Mouse (Mus musculus) forebrain, embryonic 15.5 days (tissue): ENCODE results near the gene Fry. TPM values are rescaled to one million over a fixed set of nuclear protein-coding genes. Genes with fewer than 3 reads are reported as not detected.

Experiments
- ATAC-seq: fragments of 200-750 bp; cut with Nextera tagmentation; replicated peaks from 2 replicates; pipeline ENCODE4 v1.8.0; 2017; ENCODE audit warnings: mild to moderate bottlenecking, moderate TSS enrichment, moderate library complexity
- H3K27ac ChIP-seq: fragments of 300-500 bp; sonication (generic); replicated peaks from 2 replicates; pipeline ENCODE4 v1.5.1; 2015; ENCODE audit warnings: mild to moderate bottlenecking, inconsistent platforms
- H3K27me3 ChIP-seq: fragments of 300-500 bp; sonication (generic); 2 replicates; pipeline ENCODE4 v1.6.1; 2015; ENCODE audit warnings: inconsistent platforms
- H3K36me3 ChIP-seq: fragments of 300-500 bp; sonication (generic); 2 replicates; pipeline ENCODE4 v1.6.1; 2015; ENCODE audit warnings: mild to moderate bottlenecking, inconsistent platforms
- H3K4me1 ChIP-seq: fragments of 300-500 bp; sonication (generic); 2 replicates; pipeline ENCODE4 v1.6.1; 2015; ENCODE audit warnings: inconsistent platforms
- H3K4me2 ChIP-seq: fragments of 300-500 bp; sonication (generic); replicated peaks from 2 replicates; pipeline ENCODE4 v1.6.1; 2015; ENCODE audit warnings: mild to moderate bottlenecking, inconsistent platforms
- H3K4me3 ChIP-seq: fragments of 300-500 bp; sonication (generic); 2 replicates; pipeline ENCODE4 v1.5.1; 2015; ENCODE audit warnings: mild to moderate bottlenecking, inconsistent platforms
- H3K9ac ChIP-seq: fragments of 300-500 bp; sonication (generic); replicated peaks from 2 replicates; pipeline ENCODE4 v1.6.1; 2015; ENCODE audit warnings: mild to moderate bottlenecking, inconsistent platforms
- H3K9me3 ChIP-seq: fragments of 300-500 bp; sonication (generic); 2 replicates; pipeline ENCODE4 v1.6.1; 2016; ENCODE audit warnings: inconsistent platforms
- WGBS: fragments of 180-500 bp; shearing (Covaris S2); methylation state at CpG from one replicate; pipeline ENCODE4 v1.1.7; 2015; ENCODE audit warnings: mixed read lengths; 5-methylcytosine and 5-hydroxymethylcytosine counted together
- polyA plus RNA-seq: library from polyadenylated mRNA; unstranded; fragments of >200 nt; fragmentation: Nextera tagmentation; extraction: Ambion mirVana; gene quantifications from 2 replicates; pipeline ENCODE4 v1.2.1, GENCODE M21; 2015

The Fry gene
- polyA plus RNA-seq, 1 experiment from 2014 or later: 36.3 TPM

DNA sequence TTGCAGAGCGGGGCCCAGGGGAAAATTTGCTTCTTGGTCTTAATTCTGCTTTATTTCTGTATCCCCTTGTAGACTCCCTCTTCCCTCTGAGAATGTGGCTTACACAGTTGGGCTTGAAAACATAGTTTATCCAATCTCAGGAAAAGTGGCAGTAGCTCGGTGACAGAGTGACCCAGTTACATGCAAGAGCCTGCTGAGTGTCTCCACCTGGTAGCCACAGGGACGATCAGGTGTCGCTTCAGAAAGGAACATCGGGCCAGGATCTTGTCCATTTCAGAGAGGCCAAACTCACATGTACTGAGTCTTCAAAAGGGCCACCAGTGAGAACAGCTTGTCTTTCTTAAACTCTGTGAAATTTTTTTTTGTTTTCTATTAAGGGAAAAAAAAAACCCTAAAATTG is 117.5 kb downstream of the Fry start:
- no peaks in the 10 kb centered on the region for H3K4me1 ChIP-seq
- H3K9ac ChIP-seq: no peak overlapping the region
- no peak for ATAC-seq
- H3K9me3 ChIP-seq: no peaks in the 10 kb centered on the region
- H3K27me3 ChIP-seq: no peaks in the 10 kb centered on the region
- no peaks in the 10 kb centered on the region for H3K36me3 ChIP-seq
- H3K4me3 ChIP-seq: no peak overlapping the region
- no peak overlapping the region for H3K27ac ChIP-seq
- no peak overlapping the region for H3K4me2 ChIP-seq
- WGBS: 98% methylated on average over 5 of the region's 5 CpGs

DNA sequence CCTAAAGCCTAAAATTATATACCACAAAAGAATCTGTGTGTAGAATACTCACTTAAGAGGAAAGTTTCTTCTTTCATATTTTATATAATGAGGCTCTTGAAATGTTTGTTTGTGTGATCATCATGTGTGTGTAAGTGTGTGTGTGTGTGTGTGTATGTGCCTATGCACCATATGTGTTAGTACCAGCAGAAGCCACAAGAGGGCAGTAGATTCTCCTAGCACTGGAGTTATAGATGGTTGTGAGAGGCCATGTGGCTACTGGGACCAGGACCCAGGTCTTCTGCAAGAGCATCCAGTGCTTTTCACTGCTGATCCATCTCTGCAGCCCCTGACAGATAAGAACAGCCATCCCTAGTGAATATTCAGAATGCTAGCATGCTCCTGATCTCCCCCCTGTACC is 118.2 kb downstream of the Fry start:
- H3K4me2 ChIP-seq: no peak overlapping the region
- no peak overlapping the region for H3K27ac ChIP-seq
- no peak overlapping the region for H3K9ac ChIP-seq
- H3K36me3 ChIP-seq: no peaks in the 10 kb centered on the region
- no peaks in the 10 kb centered on the region for H3K27me3 ChIP-seq
- H3K4me3 ChIP-seq: no peak overlapping the region
- H3K4me1 ChIP-seq: peaks cover 4% of the 10 kb centered on the region
- ATAC-seq: no peak
- no peaks in the 10 kb centered on the region for H3K9me3 ChIP-seq

DNA sequence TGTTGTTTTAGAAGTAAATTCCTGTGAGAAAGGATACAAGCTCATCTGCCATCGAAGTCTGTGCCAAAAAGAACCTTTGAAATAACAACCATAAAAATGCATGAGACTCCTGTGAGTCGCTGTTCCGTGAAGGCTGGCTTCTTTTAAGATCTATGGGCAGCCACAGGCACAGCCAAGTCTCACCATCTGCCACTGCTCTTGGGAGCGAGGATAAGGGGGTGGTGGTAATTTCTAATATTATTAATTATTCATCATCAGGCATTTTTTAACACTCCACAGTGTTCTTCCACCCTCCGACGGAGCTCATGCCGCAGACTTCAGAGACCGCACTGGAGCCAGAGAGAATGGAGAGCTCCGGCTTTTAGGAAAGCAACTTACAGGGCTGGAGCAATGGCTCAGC is 123.2 kb downstream of the Fry start:
- 67% methylated on average over 9 of the region's 9 CpGs for WGBS
- Histone ChIP-seq H3K4me1 (peaks cover 7% of the 10 kb centered on the region), H3K4me3 (no peak overlapping the region), H3K9me3 (no peaks in the 10 kb centered on the region), H3K27ac (peak overlapping the region; percentile 53), H3K36me3 (no peaks in the 10 kb centered on the region), H3K4me2 (no peak overlapping the region), H3K9ac (no peak overlapping the region), H3K27me3 (no peaks in the 10 kb centered on the region)
- peak; percentile 80 for ATAC-seq

DNA sequence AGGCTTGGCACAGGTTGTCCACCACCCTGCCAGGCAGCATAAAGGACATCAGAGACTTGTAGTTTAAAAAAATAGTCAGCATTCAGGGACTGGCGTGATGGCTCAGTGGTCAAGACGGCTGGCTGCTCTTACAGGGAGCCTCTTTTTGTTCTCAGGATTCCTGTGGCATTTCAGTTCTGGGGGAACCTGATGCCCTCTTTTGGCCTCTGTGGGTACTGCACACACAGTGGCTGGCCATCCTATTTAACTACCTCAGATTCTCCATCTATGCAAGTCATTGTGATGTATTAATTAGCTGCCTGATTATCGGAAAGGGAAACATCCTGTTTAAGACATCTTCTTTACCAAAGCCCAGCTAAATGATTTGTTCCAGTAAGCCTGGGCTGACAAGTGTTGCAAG is 128.3 kb downstream of the Fry start:
- no peak overlapping the region for H3K9ac ChIP-seq
- no peak overlapping the region for H3K27ac ChIP-seq
- no peak overlapping the region for H3K4me3 ChIP-seq
- ATAC-seq: no peak
- H3K4me1 ChIP-seq: peaks cover 2% of the 10 kb centered on the region; the same call in 1 of the 2 replicates
- no peak overlapping the region for H3K4me2 ChIP-seq
- no peaks in the 10 kb centered on the region for H3K27me3 ChIP-seq
- WGBS: 77% methylated on average over 3 of the region's 3 CpGs
- no peaks in the 10 kb centered on the region for H3K9me3 ChIP-seq
- H3K36me3 ChIP-seq: no peaks in the 10 kb centered on the region

DNA sequence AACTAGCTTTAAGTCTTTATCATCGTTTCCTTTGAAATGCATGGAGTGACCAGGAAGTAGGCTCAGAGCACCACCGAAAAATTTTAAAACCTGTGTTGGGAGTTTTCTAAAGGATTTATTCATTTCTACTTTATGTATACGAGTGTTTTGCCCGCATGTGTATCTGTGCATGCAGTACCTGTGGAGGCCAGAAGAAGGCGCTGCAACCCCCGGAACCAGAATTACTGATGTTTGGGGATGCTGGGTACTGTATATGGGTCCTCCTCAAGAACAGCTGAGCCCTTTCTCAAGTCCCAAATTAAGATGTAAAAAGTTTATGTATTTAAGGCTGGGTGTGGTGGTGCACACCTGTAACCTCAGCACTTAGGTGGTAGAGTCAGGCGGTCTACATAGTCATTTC is 139.3 kb downstream of the Fry start:
- Histone ChIP-seq H3K27ac (no peak overlapping the region), H3K9me3 (no peaks in the 10 kb centered on the region), H3K36me3 (no peaks in the 10 kb centered on the region), H3K4me3 (no peak overlapping the region), H3K9ac (no peak overlapping the region), H3K4me2 (no peak overlapping the region), H3K4me1 (peaks cover 22% of the 10 kb centered on the region), H3K27me3 (no peaks in the 10 kb centered on the region)
- 85% methylated on average over 7 of the region's 7 CpGs for WGBS
- ATAC-seq: no peak

DNA sequence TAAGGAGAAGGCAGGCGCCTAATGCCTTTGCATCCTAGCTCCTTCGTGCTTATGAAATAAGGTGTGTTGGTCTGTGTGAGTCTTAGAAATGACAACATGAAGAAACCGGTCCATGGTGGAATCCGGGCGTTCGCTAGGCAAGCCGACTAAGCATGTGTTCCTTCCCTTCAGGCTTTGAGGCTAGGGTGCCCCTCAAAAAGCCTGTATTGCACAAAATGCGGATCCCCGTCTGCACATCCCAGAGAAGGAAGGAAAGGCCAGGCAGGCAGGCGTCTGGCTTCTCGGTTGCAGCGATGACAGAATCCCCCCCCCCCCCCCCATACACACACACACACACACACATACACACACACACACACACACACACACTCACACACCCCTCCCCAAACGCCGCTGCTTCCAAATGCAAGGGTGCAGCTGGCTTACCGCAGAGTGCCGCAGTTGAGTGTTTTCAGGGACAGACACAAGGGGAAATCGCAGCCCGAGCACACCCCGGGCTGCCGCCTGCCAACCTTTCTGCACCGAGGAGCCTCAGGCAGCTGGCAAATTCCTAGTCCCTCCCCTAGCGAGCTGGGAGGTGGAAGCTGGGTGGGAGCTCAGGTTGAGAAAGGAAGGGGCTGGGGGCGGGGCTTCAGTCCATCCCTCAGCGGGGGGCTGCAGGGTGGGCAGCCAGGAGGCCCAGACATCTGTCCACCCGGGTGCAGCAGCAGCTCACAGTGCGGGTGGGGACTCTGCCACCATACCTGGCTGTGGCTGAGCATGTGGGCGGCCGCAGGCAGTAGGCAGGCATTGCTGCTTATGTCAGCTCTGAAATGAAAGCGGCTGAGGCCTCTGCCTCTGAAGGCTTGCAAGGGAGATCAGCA is 141.0 kb downstream of the Fry start:
- peak overlapping the region; percentile 74 for H3K9ac ChIP-seq

DNA sequence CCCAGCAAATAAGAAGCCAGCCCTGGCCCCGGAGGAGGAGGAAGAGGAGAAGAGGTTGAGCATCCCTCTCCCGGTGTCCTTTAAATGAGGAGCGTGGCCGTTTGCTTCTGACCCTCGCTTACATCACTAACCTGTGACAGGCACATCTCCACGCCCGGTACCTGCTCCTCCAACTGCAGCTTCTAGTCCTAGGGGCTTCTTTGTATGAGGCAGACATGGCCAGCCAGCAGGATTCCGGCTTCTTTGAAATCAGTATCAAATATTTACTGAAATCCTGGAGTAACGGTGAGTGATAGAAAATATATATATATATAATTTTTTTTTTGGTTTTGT is 141.6 kb downstream of the Fry start:
- Histone ChIP-seq H3K9me3 (no peaks in the 10 kb centered on the region), H3K27ac (peak overlapping the region; percentile 97), H3K9ac (peak overlapping the region; percentile 74), H3K36me3 (no peaks in the 10 kb centered on the region), H3K4me2 (peak overlapping the region; percentile 77), H3K4me3 (peak overlapping the region; percentile 61), H3K27me3 (no peaks in the 10 kb centered on the region), H3K4me1 (peaks cover 27% of the 10 kb centered on the region)
- peak; percentile 38 for ATAC-seq
- WGBS: 20% methylated on average over 9 of the region's 9 CpGs

More for the DNA sequence above, 141.0 kb downstream of the Fry start:
- under 1% methylated on average over 28 of the region's 29 CpGs for WGBS
- no peaks in the 10 kb centered on the region for H3K9me3 ChIP-seq
- H3K4me3 ChIP-seq: peak overlapping the region; percentile 61
- H3K4me1 ChIP-seq: peaks cover 27% of the 10 kb centered on the region
- peak overlapping the region; percentile 97 for H3K27ac ChIP-seq
- no peaks in the 10 kb centered on the region for H3K36me3 ChIP-seq
- no peaks in the 10 kb centered on the region for H3K27me3 ChIP-seq
- H3K4me2 ChIP-seq: peak overlapping the region; percentile 77
- ATAC-seq: peak; percentile 89

DNA sequence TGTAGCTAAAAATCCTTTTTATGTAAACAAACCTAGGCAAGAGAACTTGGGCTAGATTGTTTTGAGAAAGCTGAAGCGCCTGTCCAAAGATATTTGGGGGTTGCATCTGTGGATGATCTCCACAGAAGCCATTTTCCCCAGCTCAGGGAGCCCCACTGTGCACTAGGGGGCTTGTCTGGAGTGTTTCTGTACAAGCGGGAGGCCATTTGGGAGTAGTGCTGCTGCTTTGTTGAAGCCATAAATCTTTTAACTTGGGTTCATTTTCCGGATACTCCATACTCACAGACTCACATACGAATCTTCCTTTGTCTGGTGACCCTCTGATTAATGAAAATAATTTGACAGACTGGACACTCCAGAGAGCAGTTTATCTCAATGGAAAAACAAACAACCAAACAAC is 142.9 kb downstream of the Fry start:
- H3K27me3 ChIP-seq: no peaks in the 10 kb centered on the region
- peak overlapping the region; percentile 74 for H3K9ac ChIP-seq
- peak overlapping the region; percentile 77 for H3K4me2 ChIP-seq
- H3K36me3 ChIP-seq: no peaks in the 10 kb centered on the region
- no peaks in the 10 kb centered on the region for H3K9me3 ChIP-seq
- H3K27ac ChIP-seq: peak overlapping the region; percentile 39; the same call in 1 of the 2 replicates
- ATAC-seq: no peak
- 59% methylated on average over 4 of the region's 4 CpGs for WGBS
- peak overlapping the region; percentile 61 for H3K4me3 ChIP-seq
- H3K4me1 ChIP-seq: peaks cover 27% of the 10 kb centered on the region

DNA sequence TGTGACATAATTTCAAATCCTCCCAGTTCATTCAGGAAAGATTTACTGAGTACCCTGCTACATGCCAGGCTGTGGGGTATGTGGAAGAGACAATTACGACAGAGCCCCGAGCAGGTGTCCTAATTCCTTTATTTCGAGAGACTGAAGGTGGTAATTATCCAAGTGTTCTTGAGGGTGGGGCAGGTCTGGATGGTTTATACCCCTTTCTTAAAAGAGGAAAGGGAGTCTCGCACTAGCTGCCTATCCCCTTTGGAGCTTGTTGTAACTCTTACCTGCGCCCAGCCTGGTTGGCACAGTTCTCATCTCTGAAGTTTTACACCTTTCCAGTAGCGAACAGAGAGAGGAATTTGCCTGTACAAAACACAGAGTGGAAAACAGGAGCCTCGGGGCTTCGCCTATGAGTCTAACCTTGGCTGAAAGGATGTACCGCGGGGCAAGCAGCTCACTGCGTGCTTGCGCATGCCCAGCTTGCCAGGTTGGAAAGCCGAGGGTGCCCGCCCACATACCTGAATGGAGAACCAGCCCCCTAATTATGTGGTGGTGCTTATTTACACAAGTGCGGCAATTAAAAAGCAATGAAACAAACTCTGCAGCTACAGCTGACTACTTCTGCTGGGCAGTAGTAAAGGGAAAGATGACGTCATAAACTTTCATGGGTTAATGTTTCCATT is 143.7 kb downstream of the Fry start:
- H3K4me1 ChIP-seq: peaks cover 27% of the 10 kb centered on the region
- H3K9me3 ChIP-seq: no peaks in the 10 kb centered on the region

DNA sequence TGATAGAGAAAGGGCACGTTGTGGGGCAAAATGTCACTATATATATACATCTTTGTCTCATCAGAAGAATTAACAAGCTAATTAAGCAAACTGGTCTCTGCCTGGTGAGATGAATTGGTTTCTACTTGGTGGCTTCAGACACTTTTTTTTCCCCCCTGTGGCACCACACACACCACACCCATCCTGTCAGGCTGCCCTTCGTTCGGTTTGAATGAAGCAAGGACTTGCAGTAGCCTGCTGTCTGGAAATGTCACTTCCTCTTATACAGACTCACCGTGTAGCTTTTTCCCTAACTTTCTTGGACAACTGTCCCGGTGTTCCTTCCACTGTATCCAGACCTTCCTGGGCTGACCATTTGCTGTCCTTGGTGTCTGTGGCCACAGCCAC is 144.3 kb downstream of the Fry start:
- H3K4me2 ChIP-seq: peak overlapping the region; percentile 77
- no peak overlapping the region for H3K9ac ChIP-seq
- no peaks in the 10 kb centered on the region for H3K36me3 ChIP-seq
- no peaks in the 10 kb centered on the region for H3K9me3 ChIP-seq
- no peaks in the 10 kb centered on the region for H3K27me3 ChIP-seq
- peaks cover 27% of the 10 kb centered on the region for H3K4me1 ChIP-seq
- no peak overlapping the region for H3K27ac ChIP-seq
- ATAC-seq: no peak
- H3K4me3 ChIP-seq: peak overlapping the region; percentile 61
- WGBS: 57% methylated on average over 5 of the region's 5 CpGs

More for the DNA sequence above, 143.7 kb downstream of the Fry start:
- WGBS: 60% methylated on average over 16 of the region's 16 CpGs
- Histone ChIP-seq H3K4me3 (peak overlapping the region; percentile 61), H3K27ac (no peak overlapping the region), H3K27me3 (no peaks in the 10 kb centered on the region), H3K4me2 (peak overlapping the region; percentile 77), H3K36me3 (no peaks in the 10 kb centered on the region), H3K9ac (peak overlapping the region; percentile 74; the same call in 1 of the 2 replicates)
- no peak for ATAC-seq

DNA sequence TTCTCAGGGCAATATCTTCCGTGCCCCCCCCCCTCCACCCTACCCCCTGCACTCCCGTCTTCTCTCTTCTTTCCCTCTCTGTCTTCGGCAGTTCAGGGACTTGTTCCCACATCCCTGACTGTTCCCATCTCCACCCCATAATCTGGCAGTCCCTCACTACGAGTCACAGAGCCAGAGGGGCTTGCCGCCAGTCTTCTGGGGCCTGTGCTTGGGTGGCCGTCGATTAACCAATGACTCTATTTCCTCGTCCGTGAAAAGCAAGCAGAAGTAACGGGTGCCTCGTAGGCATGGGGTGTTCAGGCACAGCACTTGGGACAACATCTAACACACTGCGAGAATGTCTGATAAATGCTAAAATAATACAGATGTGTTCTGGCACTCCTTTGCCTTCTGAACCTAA is 144.7 kb downstream of the Fry start:
- 62% methylated on average over 12 of the region's 12 CpGs for WGBS
- peak overlapping the region; percentile 77; the same call in 1 of the 2 replicates for H3K4me2 ChIP-seq
- H3K4me1 ChIP-seq: peaks cover 25% of the 10 kb centered on the region
- H3K4me3 ChIP-seq: 0 out of 2 replicates have a peak overlapping the region, but pooled peaks have one; percentile 61
- no peak overlapping the region for H3K9ac ChIP-seq
- H3K36me3 ChIP-seq: no peaks in the 10 kb centered on the region
- no peak overlapping the region for H3K27ac ChIP-seq
- ATAC-seq: no peak
- H3K9me3 ChIP-seq: no peaks in the 10 kb centered on the region
- H3K27me3 ChIP-seq: no peaks in the 10 kb centered on the region

DNA sequence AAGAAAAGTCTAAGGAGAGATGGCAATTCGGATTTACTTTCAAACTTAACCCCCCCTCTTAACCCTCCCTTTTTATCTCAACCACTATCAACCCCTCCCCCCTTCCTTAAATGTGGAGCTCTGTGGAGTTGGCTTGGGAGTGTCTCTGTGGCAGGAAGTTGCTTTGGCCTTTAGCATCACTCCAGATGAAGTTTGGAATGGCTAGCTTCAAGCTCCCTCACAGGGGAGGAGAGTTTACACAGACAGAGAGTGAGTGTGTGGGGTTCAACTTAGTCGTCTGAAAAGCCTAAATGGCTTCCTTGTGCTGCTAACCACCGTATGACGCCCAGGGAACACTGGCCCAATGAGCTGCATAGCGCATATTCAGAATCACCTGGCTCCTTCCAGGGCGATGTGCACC is 145.2 kb downstream of the Fry start:
- WGBS: 82% methylated on average over 6 of the region's 6 CpGs
- peaks cover 20% of the 10 kb centered on the region for H3K4me1 ChIP-seq
- no peaks in the 10 kb centered on the region for H3K36me3 ChIP-seq
- H3K27ac ChIP-seq: no peak overlapping the region
- no peak for ATAC-seq
- H3K27me3 ChIP-seq: no peaks in the 10 kb centered on the region
- no peaks in the 10 kb centered on the region for H3K9me3 ChIP-seq
- H3K4me2 ChIP-seq: no peak overlapping the region
- H3K9ac ChIP-seq: no peak overlapping the region
- H3K4me3 ChIP-seq: no peak overlapping the region
